Mouse (Mus musculus) limb, embryonic 12.5 days (tissue): ENCODE data around the gene Cyth3. TPM values are rescaled to one million over a fixed set of nuclear protein-coding genes. Genes with fewer than 3 reads are reported as not detected.

Source experiments
- ATAC-seq: fragments of 200-750 bp; cut with Nextera tagmentation; 2 replicates; pipeline ENCODE4 v1.8.0; 2017; ENCODE audit warnings: low read depth, moderate TSS enrichment; ENCODE audit not compliant: insufficient number of reproducible peaks, insufficient read depth, low FRiP score, low TSS enrichment
- H3K27ac ChIP-seq: fragments of 300-500 bp; sonication (generic); 2 replicates; pipeline ENCODE4 v1.5.1; 2016; ENCODE audit warnings: mild to moderate bottlenecking, moderate library complexity
- H3K27me3 ChIP-seq: fragments of 300-500 bp; sonication (generic); 2 replicates; pipeline ENCODE4 v1.6.1; 2016; ENCODE audit warnings: mild to moderate bottlenecking, moderate library complexity
- H3K36me3 ChIP-seq: fragments of 300-500 bp; sonication (generic); 2 replicates; pipeline ENCODE4 v1.6.1; 2016; ENCODE audit warnings: mild to moderate bottlenecking, moderate library complexity
- H3K4me1 ChIP-seq: fragments of 300-500 bp; sonication (generic); replicated peaks from 2 replicates; pipeline ENCODE4 v1.6.1; 2016
- H3K4me2 ChIP-seq: fragments of 300-500 bp; sonication (generic); 2 replicates; pipeline ENCODE4 v1.6.1; 2016; ENCODE audit warnings: mild to moderate bottlenecking, moderate library complexity
- H3K4me3 ChIP-seq: fragments of 300-500 bp; sonication (generic); replicated peaks from 2 replicates; pipeline ENCODE4 v1.5.1; 2016; ENCODE audit warnings: mild to moderate bottlenecking
- H3K9ac ChIP-seq: fragments of 300-500 bp; sonication (generic); replicated peaks from 2 replicates; pipeline ENCODE4 v1.6.1; 2016; ENCODE audit warnings: mild to moderate bottlenecking, moderate library complexity
- H3K9me3 ChIP-seq: fragments of 300-500 bp; sonication (generic); 2 replicates; pipeline ENCODE4 v1.6.1; 2016; ENCODE audit warnings: mild to moderate bottlenecking, moderate library complexity
- WGBS: fragments of 180-500 bp; shearing (Covaris S2); methylation state at CpG from one replicate; pipeline ENCODE4 v1.1.7; 2016; 5-methylcytosine and 5-hydroxymethylcytosine counted together
- polyA plus RNA-seq: library from polyadenylated mRNA; unstranded; fragments of >200 nt; fragmentation: Nextera tagmentation; extraction: Ambion mirVana; gene quantifications from 2 replicates; pipeline ENCODE4 v1.2.1, GENCODE M21; 2016

Gene Cyth3
- polyA plus RNA-seq, 1 experiment from 2014 or later, result 53.2 TPM

DNA sequence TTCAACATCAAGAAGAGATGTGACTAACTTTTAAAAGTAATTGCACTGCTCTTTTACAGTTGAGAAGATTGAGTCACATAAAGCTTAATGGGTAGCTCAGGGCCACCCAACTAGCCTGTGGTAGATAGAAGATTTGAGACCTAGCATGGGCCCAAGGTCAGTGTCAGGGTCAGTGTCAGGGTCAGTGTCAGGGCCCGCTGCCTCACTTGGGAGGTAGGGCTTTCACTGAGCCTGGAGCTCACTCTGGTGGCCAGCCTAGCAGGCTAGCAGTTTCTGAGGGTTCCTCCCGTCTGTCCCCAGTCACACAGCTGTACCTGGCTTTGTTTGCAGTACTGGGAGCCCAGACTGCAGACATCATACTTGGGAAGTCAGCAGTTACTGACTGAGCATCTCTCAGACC is 47.1 kb downstream of the Cyth3 start:
- peaks cover 21% of the 10 kb centered on the region for H3K4me1 ChIP-seq
- ATAC-seq, result no peak
- H3K9ac ChIP-seq, result 0 out of 2 replicates have a peak overlapping the region, but pooled peaks have one; percentile 23
- no peaks in the 10 kb centered on the region for H3K9me3 ChIP-seq
- no peaks in the 10 kb centered on the region for H3K27me3 ChIP-seq
- H3K4me3 ChIP-seq, result no peak overlapping the region
- no peaks in the 10 kb centered on the region for H3K36me3 ChIP-seq
- H3K27ac ChIP-seq, result peak overlapping the region; percentile 35; the same call in 1 of the 2 replicates
- H3K4me2 ChIP-seq, result no peak overlapping the region
- WGBS, result 50% methylated on average over 2 of the region's 2 CpGs

DNA sequence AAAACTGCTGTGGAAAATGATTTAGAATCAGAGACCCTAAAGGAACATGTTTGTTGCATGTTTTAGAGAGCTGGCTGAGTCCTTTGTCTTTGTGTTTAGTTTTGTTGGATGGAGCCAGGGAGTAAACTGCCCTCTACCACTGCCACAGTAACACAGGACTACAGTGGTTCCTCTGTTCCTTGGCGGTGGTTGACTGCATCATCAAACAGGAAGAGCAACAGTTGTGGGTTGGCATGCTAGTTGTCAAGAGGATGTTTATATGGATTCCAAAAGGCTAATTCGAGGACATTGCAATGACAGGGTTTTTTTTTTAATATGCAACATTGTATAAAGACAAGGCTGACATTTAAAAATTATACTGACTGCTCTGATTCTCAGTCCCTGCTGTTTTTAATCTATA is 47.6 kb downstream of the Cyth3 start:
- Histone ChIP-seq H3K27ac (peak overlapping the region; percentile 35; the same call in 1 of the 2 replicates), H3K27me3 (no peaks in the 10 kb centered on the region), H3K4me3 (no peak overlapping the region), H3K36me3 (no peaks in the 10 kb centered on the region), H3K9me3 (no peaks in the 10 kb centered on the region), H3K9ac (no peak overlapping the region), H3K4me1 (peaks cover 22% of the 10 kb centered on the region), H3K4me2 (no peak overlapping the region)
- no peak for ATAC-seq
- 70% methylated on average over 2 of the region's 2 CpGs for WGBS

DNA sequence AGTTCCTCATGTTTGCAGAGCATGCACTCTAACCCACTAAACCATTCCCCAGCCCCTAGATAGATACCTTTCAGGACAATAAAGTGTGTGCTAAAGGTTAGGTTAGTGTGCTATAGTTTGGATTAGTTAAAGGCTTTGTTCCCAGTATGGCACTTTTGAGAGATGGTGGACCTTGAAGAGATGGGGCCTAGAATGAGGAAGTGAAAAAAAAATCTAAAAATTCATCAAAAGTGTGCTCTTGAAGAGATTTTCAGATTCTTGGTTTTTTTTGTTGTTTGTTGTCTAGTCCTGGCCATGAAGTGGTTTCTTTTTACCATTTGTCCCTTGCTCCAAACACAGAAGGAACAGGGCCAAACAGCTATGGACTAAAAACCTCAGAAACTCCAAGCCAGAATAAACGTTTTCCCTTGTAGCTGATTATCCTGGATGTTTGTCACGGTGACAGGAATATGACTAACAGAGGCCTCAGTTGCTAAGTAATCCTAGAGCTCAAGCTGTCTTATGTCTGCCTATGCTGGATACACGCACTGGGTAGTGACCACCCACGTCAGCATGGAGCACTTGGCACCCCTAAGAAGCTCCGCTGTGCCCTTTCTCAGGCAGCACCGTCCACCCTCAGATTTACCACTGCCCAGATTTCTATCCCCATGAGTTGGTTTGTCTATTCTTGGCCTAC is 48.6 kb downstream of the Cyth3 start:
- WGBS, result 88% methylated on average over 6 of the region's 6 CpGs
- H3K4me3 ChIP-seq, result no peak overlapping the region
- ATAC-seq, result no peak
- H3K36me3 ChIP-seq, result no peaks in the 10 kb centered on the region
- no peaks in the 10 kb centered on the region for H3K27me3 ChIP-seq
- no peak overlapping the region for H3K4me2 ChIP-seq
- no peaks in the 10 kb centered on the region for H3K9me3 ChIP-seq
- peaks cover 21% of the 10 kb centered on the region for H3K4me1 ChIP-seq
- H3K9ac ChIP-seq, result no peak overlapping the region
- H3K27ac ChIP-seq, result no peak overlapping the region

DNA sequence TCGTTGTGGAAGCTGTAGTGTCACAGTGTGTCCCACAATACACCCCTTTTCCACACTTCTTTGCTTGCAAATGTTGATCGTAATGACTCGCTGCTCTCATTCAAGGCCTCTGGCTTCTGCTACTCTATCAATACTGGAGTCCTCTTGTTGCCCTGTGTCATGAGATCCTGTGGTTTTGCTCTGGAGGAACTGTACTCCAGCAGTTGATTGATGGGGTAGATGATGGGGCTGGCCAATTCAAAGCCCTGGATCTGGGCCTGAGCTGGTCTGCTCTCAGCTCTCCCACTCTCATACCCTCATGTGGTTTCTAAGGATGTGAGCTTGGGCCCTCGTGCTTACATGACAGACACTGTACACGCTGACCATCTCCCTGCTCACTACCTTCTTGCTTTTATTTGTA is 52.3 kb downstream of the Cyth3 start:
- no peaks in the 10 kb centered on the region for H3K9me3 ChIP-seq
- H3K27ac ChIP-seq, result 0 out of 2 replicates have a peak overlapping the region, but pooled peaks have one; percentile 23
- no peaks in the 10 kb centered on the region for H3K27me3 ChIP-seq
- ATAC-seq, result no peak
- no peak overlapping the region for H3K4me3 ChIP-seq
- no peaks in the 10 kb centered on the region for H3K36me3 ChIP-seq
- peaks cover 53% of the 10 kb centered on the region for H3K4me1 ChIP-seq
- no peak overlapping the region for H3K9ac ChIP-seq
- no peak overlapping the region for H3K4me2 ChIP-seq
- WGBS, result 84% methylated on average over 5 of the region's 5 CpGs

DNA sequence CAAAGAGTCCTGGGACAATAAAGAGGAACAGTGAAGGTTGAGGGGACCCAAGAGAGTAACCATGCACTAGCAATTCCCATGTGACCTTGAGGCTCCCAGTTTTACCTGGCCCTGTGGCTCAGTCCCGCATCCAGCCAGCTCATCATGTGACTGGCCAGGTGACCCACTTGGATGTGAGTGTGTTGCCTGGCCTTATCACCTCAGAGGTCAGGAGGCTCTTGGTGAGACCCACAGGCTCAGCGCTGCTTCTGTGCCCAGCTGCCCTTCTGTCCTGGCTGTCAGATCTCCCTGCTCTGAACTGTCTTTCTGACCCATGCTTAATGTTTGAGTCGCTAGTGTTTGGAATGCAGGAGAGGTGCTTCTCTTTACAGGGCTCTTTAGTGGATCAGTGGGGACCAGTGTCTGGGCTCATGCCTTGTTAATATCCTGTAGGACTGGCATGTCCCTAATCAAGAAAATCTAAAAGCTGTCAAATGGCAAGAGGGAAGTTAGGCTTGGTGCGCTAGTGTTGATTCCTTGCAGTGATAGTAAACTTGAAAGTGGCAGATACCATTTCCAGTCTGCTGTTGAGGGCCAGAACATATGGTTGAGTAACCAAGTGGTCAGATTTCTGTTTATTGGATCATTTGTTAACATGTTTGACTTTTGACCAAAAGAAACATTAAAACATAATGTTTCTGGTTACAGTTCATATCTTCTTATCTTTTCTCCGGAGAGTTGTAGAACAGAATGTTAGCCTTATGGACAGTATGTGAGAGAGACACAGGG is 54.2 kb downstream of the Cyth3 start:
- Histone ChIP-seq H3K27me3 (no peaks in the 10 kb centered on the region), H3K4me3 (no peak overlapping the region), H3K27ac (no peak overlapping the region), H3K9me3 (no peaks in the 10 kb centered on the region), H3K36me3 (no peaks in the 10 kb centered on the region), H3K4me2 (no peak overlapping the region), H3K4me1 (peaks cover 64% of the 10 kb centered on the region), H3K9ac (no peak overlapping the region)
- no peak for ATAC-seq
- WGBS, result 71% methylated on average over 5 of the region's 5 CpGs

DNA sequence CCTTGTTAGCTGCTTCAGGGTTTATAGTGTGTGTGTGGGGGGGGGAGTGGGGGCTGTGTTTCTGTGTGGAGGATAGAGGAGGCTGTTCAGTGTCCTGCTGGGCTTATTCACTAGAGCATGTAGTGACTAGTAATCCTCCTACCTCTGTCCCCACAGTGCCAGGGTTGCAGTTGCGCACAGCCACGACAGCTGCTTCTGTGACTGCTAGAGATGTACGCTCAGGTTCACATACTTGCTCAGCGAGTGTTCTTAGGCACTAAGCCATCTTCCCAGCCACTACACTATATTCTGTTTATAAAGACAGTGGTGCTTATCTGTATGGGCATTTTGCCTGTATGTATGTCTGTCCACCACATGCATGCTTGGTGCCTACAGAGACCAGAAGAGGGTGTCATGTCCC is 55.1 kb downstream of the Cyth3 start:
- no peak for ATAC-seq

DNA sequence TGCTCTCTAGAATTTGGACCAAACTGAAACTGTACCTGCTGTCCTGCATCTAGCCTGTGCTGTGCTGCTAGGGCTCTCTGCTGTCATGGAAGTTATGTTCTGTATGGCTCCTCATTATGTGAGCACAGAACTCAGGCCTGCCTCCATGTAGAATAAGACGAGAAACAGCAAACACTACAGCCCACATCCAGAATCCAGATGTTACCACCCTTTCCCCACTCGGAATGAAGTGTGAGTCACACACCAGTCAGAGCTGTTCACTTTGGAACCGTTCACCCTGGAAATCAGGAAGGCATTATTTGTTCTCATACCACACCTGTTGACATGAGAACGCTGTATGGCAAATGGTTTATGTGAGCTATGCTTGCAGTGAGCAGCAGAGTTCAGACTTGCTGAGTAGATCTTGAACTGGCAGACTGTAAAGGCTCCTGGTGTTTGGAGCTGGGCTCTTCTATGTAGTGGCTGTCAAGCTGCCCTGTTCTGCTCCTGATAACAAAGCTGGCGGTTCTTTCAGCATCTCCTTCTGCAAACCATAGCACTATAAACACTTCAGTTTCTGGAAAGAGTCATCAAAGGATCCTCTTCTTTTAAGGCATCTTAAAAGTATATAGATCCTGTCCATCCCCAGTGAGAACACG is 56.5 kb downstream of the Cyth3 start:
- H3K4me2 ChIP-seq, result no peak overlapping the region
- no peaks in the 10 kb centered on the region for H3K27me3 ChIP-seq
- WGBS, result 40% methylated on average over 6 of the region's 6 CpGs
- peaks cover 73% of the 10 kb centered on the region for H3K4me1 ChIP-seq
- ATAC-seq, result peak; percentile 60; the same call in 1 of the 2 replicates
- 0 out of 2 replicates have a peak overlapping the region, but pooled peaks have one; percentile 42 for H3K9ac ChIP-seq
- H3K36me3 ChIP-seq, result no peaks in the 10 kb centered on the region
- peak overlapping the region; percentile 78 for H3K27ac ChIP-seq
- H3K4me3 ChIP-seq, result no peak overlapping the region
- no peaks in the 10 kb centered on the region for H3K9me3 ChIP-seq

More for the DNA sequence above, 55.1 kb downstream of the Cyth3 start:
- no peak overlapping the region for H3K27ac ChIP-seq
- H3K9ac ChIP-seq, result no peak overlapping the region
- H3K4me3 ChIP-seq, result no peak overlapping the region
- no peaks in the 10 kb centered on the region for H3K36me3 ChIP-seq
- WGBS, result 71% methylated on average over 4 of the region's 4 CpGs
- peaks cover 68% of the 10 kb centered on the region for H3K4me1 ChIP-seq
- no peaks in the 10 kb centered on the region for H3K27me3 ChIP-seq
- no peaks in the 10 kb centered on the region for H3K9me3 ChIP-seq
- H3K4me2 ChIP-seq, result no peak overlapping the region

DNA sequence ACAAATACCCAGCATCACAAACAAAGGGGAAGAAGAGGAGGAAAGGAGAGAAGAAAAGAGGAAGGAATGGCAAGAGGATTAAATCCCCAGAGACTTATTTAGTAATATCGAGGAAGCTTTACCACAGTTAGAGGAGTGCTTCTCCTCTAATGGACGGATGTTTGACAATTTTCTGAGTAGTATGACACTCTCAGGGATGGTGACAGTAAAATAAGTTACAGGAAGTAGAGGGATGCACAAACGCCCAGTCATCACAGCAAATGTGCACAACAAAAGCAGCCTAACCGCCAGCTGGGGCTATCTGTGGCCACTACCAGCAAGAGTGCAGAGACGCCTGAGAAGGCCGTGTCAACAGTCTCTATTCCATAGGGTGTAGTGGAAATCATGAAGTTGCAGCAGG is 57.4 kb downstream of the Cyth3 start:
- no peak for ATAC-seq
- Histone ChIP-seq H3K27ac (no peak overlapping the region), H3K9me3 (no peaks in the 10 kb centered on the region), H3K27me3 (no peaks in the 10 kb centered on the region), H3K4me2 (no peak overlapping the region), H3K9ac (no peak overlapping the region), H3K4me1 (peaks cover 71% of the 10 kb centered on the region), H3K36me3 (peaks cover under 1% of the 10 kb centered on the region; the same call in 1 of the 2 replicates), H3K4me3 (no peak overlapping the region)
- WGBS, result 78% methylated on average over 6 of the region's 6 CpGs

DNA sequence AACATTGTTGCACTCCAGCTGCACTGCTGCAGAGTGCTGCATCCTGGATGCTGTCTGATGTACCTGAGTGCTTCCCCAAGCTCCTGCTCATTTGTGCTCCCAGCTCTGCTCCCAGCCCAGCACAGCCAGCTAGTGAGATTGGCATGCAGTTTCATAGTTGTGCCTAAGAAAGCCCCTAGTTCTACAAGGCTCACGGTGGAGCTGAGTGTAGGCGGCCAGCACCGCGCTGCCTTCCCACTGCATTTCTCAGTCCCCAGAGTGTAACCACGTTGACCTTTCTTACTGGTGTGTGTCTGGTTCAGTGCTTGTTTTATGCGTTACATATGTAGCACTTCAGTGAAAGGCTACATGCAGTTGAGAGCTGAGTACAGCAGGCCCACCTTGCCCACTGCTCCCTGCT is 61.4 kb downstream of the Cyth3 start:
- Histone ChIP-seq H3K27ac (peak overlapping the region; percentile 70), H3K4me1 (peaks cover 42% of the 10 kb centered on the region), H3K36me3 (peaks cover 37% of the 10 kb centered on the region), H3K4me3 (no peak overlapping the region), H3K9me3 (no peaks in the 10 kb centered on the region), H3K4me2 (no peak overlapping the region), H3K9ac (peak overlapping the region; percentile 31; the same call in 1 of the 2 replicates), H3K27me3 (no peaks in the 10 kb centered on the region)
- ATAC-seq, result peak; percentile 39; the same call in 1 of the 2 replicates
- WGBS, result 43% methylated on average over 6 of the region's 6 CpGs

DNA sequence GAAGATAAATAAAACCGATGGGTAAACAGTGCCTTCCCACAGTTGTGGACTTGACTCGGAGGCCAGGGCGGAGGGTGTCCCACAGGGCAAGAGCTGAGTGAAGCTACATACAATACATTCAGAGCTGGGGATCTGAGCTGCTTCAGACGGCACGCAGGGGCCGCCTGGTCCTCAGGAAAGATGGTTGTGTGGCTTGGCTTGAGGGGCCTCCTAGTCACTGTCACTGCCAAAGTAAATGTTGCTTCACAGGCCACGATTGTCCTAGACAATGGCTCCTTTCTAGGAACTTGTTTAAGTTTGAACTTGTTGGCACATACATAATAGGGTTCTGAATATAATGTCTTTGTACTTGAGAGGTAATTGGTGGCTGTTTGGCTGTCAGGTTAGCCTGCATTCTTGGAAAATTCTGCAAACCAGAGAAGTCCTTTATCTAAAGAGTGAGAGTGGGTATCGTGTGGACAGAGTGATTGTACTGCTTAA is 62.7 kb downstream of the Cyth3 start:
- H3K4me2 ChIP-seq, result no peak overlapping the region
- no peak overlapping the region for H3K4me3 ChIP-seq
- peaks cover 30% of the 10 kb centered on the region for H3K4me1 ChIP-seq
- no peak for ATAC-seq
- H3K27ac ChIP-seq, result no peak overlapping the region
- H3K27me3 ChIP-seq, result no peaks in the 10 kb centered on the region
- H3K36me3 ChIP-seq, result peaks cover 45% of the 10 kb centered on the region
- H3K9me3 ChIP-seq, result no peaks in the 10 kb centered on the region
- WGBS, result 93% methylated on average over 8 of the region's 8 CpGs
- no peak overlapping the region for H3K9ac ChIP-seq

DNA sequence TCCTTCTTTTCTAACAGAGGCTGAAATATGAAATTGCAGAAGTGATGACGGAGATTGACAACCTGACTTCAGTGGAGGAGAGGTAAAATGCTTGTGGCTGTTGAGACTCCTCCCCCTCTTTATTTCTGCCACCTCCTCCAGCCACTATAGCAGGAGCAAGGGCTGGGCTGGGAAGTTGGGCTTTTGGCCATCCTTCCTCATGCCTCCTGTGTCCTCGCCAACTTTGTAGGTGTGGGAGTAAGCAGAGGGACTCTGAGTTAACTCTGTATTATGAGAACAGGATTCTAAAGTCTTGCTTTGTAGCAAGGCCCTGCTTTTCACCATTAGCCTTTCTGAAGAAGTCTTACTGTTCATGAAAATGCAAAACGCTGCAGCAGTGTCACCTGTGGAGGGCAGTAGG is 64.2 kb downstream of the Cyth3 start:
- no peak for ATAC-seq
- H3K4me3 ChIP-seq, result no peak overlapping the region
- 95% methylated on average over 3 of the region's 3 CpGs for WGBS
- H3K36me3 ChIP-seq, result peaks cover 55% of the 10 kb centered on the region
- no peak overlapping the region for H3K27ac ChIP-seq
- no peaks in the 10 kb centered on the region for H3K27me3 ChIP-seq
- no peak overlapping the region for H3K4me2 ChIP-seq
- no peak overlapping the region for H3K9ac ChIP-seq
- no peaks in the 10 kb centered on the region for H3K9me3 ChIP-seq
- peaks cover 22% of the 10 kb centered on the region for H3K4me1 ChIP-seq
